Mouse (Mus musculus) lung, adult 2 months (tissue): ENCODE results near the gene Socs7.

Source experiments
- CTCF ChIP-seq: fragments of 200-500 bp; IDR thresholded peaks from 2 replicates; pipeline ENCODE4 v1.5.1; 2011; ENCODE audit warnings: mild to moderate bottlenecking, low read length, control low read depth; ENCODE audit not compliant: insufficient read depth
- POLR2A ChIP-seq: fragments of 200-500 bp; IDR thresholded peaks from 2 replicates; pipeline ENCODE4 v1.6.1; 2011; ENCODE audit warnings: low read depth, mild to moderate bottlenecking, control low read depth, low read length, borderline replicate concordance; ENCODE audit errors: extremely low read depth

- TF ChIP-seq POLR2A (no peak), CTCF (no peak)
Measured at GRCm38 (mm10) chr11:97362649-97362942, 245 bp downstream of the Socs7 start.
